Mouse (Mus musculus): ENCODE measurements around the gene Prps1. TPM values are rescaled to one million over a fixed set of nuclear protein-coding genes. Genes with fewer than 3 reads are reported as not detected.
"Not testable (repeated sequence)": the region's sequence is repeated elsewhere in the genome, so short reads cannot be mapped to it uniquely, and the experiment has no call there.

Gene Prps1
- polyA plus RNA-seq, 1 experiment from 2014 or later: 68.8 TPM

- H3K27me3 ChIP-seq: no peaks in the 10 kb centered on the region
- peak overlapping the region; percentile 59 for H3K4me3 ChIP-seq
- peaks cover 3% of the 10 kb centered on the region; the same call in 1 of the 2 replicates for H3K4me1 ChIP-seq
- no peaks in the 10 kb centered on the region for H3K9me3 ChIP-seq
- no peaks in the 10 kb centered on the region for H3K36me3 ChIP-seq
- peak overlapping the region; percentile 50 for H3K4me2 ChIP-seq (replicated peaks)
- WGBS: 20% methylated on average over 12 of the region's 12 CpGs
- peak; percentile 12; the same call in 1 of the 2 replicates for ATAC-seq (replicated peaks)
- no peak overlapping the region for H3K27ac ChIP-seq (replicated peaks)
- H3K9ac ChIP-seq (replicated peaks): peak overlapping the region; percentile 60
Measured at GRCm38 (mm10) chrX:140457502-140457901, 1.1 kb downstream of the Prps1 start.

GRCm38 (mm10) chrX:140478231-140478630 is 21.8 kb downstream of the Prps1 start:
- H3K4me1 ChIP-seq: no peaks in the 10 kb centered on the region
- no peaks in the 10 kb centered on the region for H3K36me3 ChIP-seq
- H3K27ac ChIP-seq (replicated peaks): no peak overlapping the region
- H3K4me3 ChIP-seq: no peak overlapping the region
- WGBS: 93% methylated on average over 6 of the region's 6 CpGs
- no peaks in the 10 kb centered on the region for H3K27me3 ChIP-seq
- H3K9ac ChIP-seq (replicated peaks): no peak overlapping the region
- H3K9me3 ChIP-seq: no peaks in the 10 kb centered on the region
- H3K4me2 ChIP-seq (replicated peaks): no peak overlapping the region
- no peak for ATAC-seq (replicated peaks)

- no peak for ATAC-seq (replicated peaks)
- Histone ChIP-seq H3K9me3 (no peaks in the 10 kb centered on the region), H3K4me1 (no peaks in the 10 kb centered on the region), H3K4me2 (replicated peaks) (no peak overlapping the region), H3K9ac (replicated peaks) (no peak overlapping the region), H3K36me3 (no peaks in the 10 kb centered on the region), H3K4me3 (no peak overlapping the region), H3K27me3 (no peaks in the 10 kb centered on the region), H3K27ac (replicated peaks) (no peak overlapping the region)
- 48% methylated on average over 5 of the region's 5 CpGs for WGBS
Measured at GRCm38 (mm10) chrX:140479171-140479570, 22.8 kb downstream of the Prps1 start.

- Histone ChIP-seq H3K9me3 (no peaks in the 10 kb centered on the region), H3K9ac (replicated peaks) (no peak overlapping the region), H3K4me3 (no peak overlapping the region), H3K27ac (replicated peaks) (no peak overlapping the region), H3K27me3 (no peaks in the 10 kb centered on the region), H3K4me2 (replicated peaks) (no peak overlapping the region), H3K4me1 (no peaks in the 10 kb centered on the region), H3K36me3 (no peaks in the 10 kb centered on the region)
- ATAC-seq (replicated peaks): no peak
- 97% methylated on average over 1 of the region's 1 CpGs for WGBS
Measured at GRCm38 (mm10) chrX:140489174-140489573, 32.8 kb downstream of the Prps1 start.

GRCm38 (mm10) chrX:140490203-140490602 is 33.8 kb downstream of the Prps1 start:
- 80% methylated on average over 3 of the region's 3 CpGs for WGBS
- H3K36me3 ChIP-seq: no peaks in the 10 kb centered on the region
- no peak overlapping the region for H3K27ac ChIP-seq (replicated peaks)
- no peak overlapping the region for H3K4me3 ChIP-seq
- no peak for ATAC-seq (replicated peaks)
- H3K4me2 ChIP-seq (replicated peaks): no peak overlapping the region
- no peaks in the 10 kb centered on the region for H3K27me3 ChIP-seq
- no peaks in the 10 kb centered on the region for H3K9me3 ChIP-seq
- no peaks in the 10 kb centered on the region for H3K4me1 ChIP-seq
- H3K9ac ChIP-seq (replicated peaks): no peak overlapping the region

- Histone ChIP-seq H3K36me3 (no peaks in the 10 kb centered on the region), H3K4me1 (no peaks in the 10 kb centered on the region), H3K9me3 (no peaks in the 10 kb centered on the region), H3K27ac (replicated peaks) (no peak overlapping the region), H3K4me3 (no peak overlapping the region), H3K27me3 (no peaks in the 10 kb centered on the region), H3K4me2 (replicated peaks) (no peak overlapping the region), H3K9ac (replicated peaks) (no peak overlapping the region)
- ATAC-seq (replicated peaks): no peak
- 59% methylated on average over 10 of the region's 10 CpGs for WGBS
Measured at GRCm38 (mm10) chrX:140491884-140492571, 35.6 kb downstream of the Prps1 start.

- H3K36me3 ChIP-seq: no peaks in the 10 kb centered on the region
- no peak for ATAC-seq (replicated peaks)
- no peaks in the 10 kb centered on the region for H3K4me1 ChIP-seq
Measured at GRCm38 (mm10) chrX:140493527-140494029, 37.2 kb downstream of the Prps1 start.

GRCm38 (mm10) chrX:140494170-140494569 is 37.8 kb downstream of the Prps1 start:
- no peaks in the 10 kb centered on the region for H3K36me3 ChIP-seq
- no peaks in the 10 kb centered on the region for H3K27me3 ChIP-seq
- no peaks in the 10 kb centered on the region for H3K4me1 ChIP-seq
- no peaks in the 10 kb centered on the region for H3K9me3 ChIP-seq
- H3K27ac ChIP-seq (replicated peaks): no peak overlapping the region
- H3K4me3 ChIP-seq: no peak overlapping the region
- H3K9ac ChIP-seq (replicated peaks): no peak overlapping the region
- ATAC-seq (replicated peaks): no peak
- H3K4me2 ChIP-seq (replicated peaks): no peak overlapping the region
- 85% methylated on average over 6 of the region's 6 CpGs for WGBS

More at GRCm38 (mm10) chrX:140493527-140494029, 37.2 kb downstream of the Prps1 start:
- WGBS: 67% methylated on average over 7 of the region's 7 CpGs
- Histone ChIP-seq H3K4me2 (replicated peaks) (no peak overlapping the region), H3K9me3 (no peaks in the 10 kb centered on the region), H3K27ac (replicated peaks) (no peak overlapping the region), H3K4me3 (no peak overlapping the region), H3K9ac (replicated peaks) (no peak overlapping the region), H3K27me3 (no peaks in the 10 kb centered on the region)

- not testable (repeated sequence) for H3K9ac ChIP-seq (replicated peaks); H3K27me3 ChIP-seq; H3K36me3 ChIP-seq; H3K4me3 ChIP-seq; ATAC-seq (replicated peaks); H3K9me3 ChIP-seq; H3K27ac ChIP-seq (replicated peaks); H3K4me1 ChIP-seq; H3K4me2 ChIP-seq (replicated peaks)
- WGBS: 58% methylated on average over 4 of the region's 4 CpGs
Measured at GRCm38 (mm10) chrX:140498431-140498830, 42.0 kb downstream of the Prps1 start.

GRCm38 (mm10) chrX:140500306-140500705 is 43.9 kb downstream of the Prps1 start:
- H3K27me3 ChIP-seq: no peaks in the 10 kb centered on the region
- no peak overlapping the region for H3K9ac ChIP-seq (replicated peaks)
- no peak overlapping the region for H3K27ac ChIP-seq (replicated peaks)
- no peaks in the 10 kb centered on the region for H3K9me3 ChIP-seq
- no peak for ATAC-seq (replicated peaks)
- no peak overlapping the region for H3K4me3 ChIP-seq
- no peak overlapping the region for H3K4me2 ChIP-seq (replicated peaks)
- no peaks in the 10 kb centered on the region for H3K36me3 ChIP-seq
- WGBS: 81% methylated on average over 5 of the region's 5 CpGs
- H3K4me1 ChIP-seq: no peaks in the 10 kb centered on the region

GRCm38 (mm10) chrX:140501401-140502301 is 45.2 kb downstream of the Prps1 start:
- no peaks in the 10 kb centered on the region for H3K27me3 ChIP-seq
- H3K36me3 ChIP-seq: no peaks in the 10 kb centered on the region
- no peaks in the 10 kb centered on the region for H3K9me3 ChIP-seq
- H3K4me3 ChIP-seq: no peak overlapping the region
- no peak for ATAC-seq (replicated peaks)
- H3K27ac ChIP-seq (replicated peaks): no peak overlapping the region
- no peaks in the 10 kb centered on the region for H3K4me1 ChIP-seq
- no peak overlapping the region for H3K9ac ChIP-seq (replicated peaks)
- 74% methylated on average over 9 of the region's 9 CpGs for WGBS
- H3K4me2 ChIP-seq (replicated peaks): no peak overlapping the region

GRCm38 (mm10) chrX:140503905-140504304 is 47.5 kb downstream of the Prps1 start:
- ATAC-seq (replicated peaks): no peak
- no peaks in the 10 kb centered on the region for H3K36me3 ChIP-seq
- H3K4me2 ChIP-seq (replicated peaks): no peak overlapping the region
- H3K9me3 ChIP-seq: no peaks in the 10 kb centered on the region
- no peaks in the 10 kb centered on the region for H3K27me3 ChIP-seq
- WGBS: 19% methylated on average over 7 of the region's 7 CpGs
- no peak overlapping the region for H3K27ac ChIP-seq (replicated peaks)
- H3K4me1 ChIP-seq: no peaks in the 10 kb centered on the region
- H3K9ac ChIP-seq (replicated peaks): no peak overlapping the region
- H3K4me3 ChIP-seq: no peak overlapping the region

Data from forebrain, embryonic 15.5 days (tissue).